Mouse (Mus musculus) embryonic facial prominence, embryonic 10.5 days (tissue): ENCODE data around the gene Lcorl. TPM values are rescaled to one million over a fixed set of nuclear protein-coding genes. Genes with fewer than 3 reads are reported as not detected.

ENCODE experiments used
- DNase-seq: peaks from one replicate; pipeline ENCODE4 v3.0.0-alpha.2; 2017; ENCODE audit warnings: low spot score
- H3K27ac ChIP-seq: fragments of 300-500 bp; sonication (generic); replicated peaks from 2 replicates; pipeline ENCODE4 v1.5.1; 2016; ENCODE audit warnings: mild to moderate bottlenecking
- H3K27me3 ChIP-seq: fragments of 300-500 bp; sonication (generic); replicated peaks from 2 replicates; pipeline ENCODE4 v1.6.1; 2016; ENCODE audit warnings: low read depth, mild to moderate bottlenecking; ENCODE audit not compliant: poor library complexity, severe bottlenecking
- H3K36me3 ChIP-seq: fragments of 300-500 bp; sonication (generic); replicated peaks from 2 replicates; pipeline ENCODE4 v1.6.1; 2016; ENCODE audit warnings: mild to moderate bottlenecking, moderate library complexity
- H3K4me1 ChIP-seq: fragments of 300-500 bp; sonication (generic); 2 replicates; pipeline ENCODE4 v1.6.1; 2016
- H3K4me3 ChIP-seq: fragments of 300-500 bp; sonication (generic); 2 replicates; pipeline ENCODE4 v1.5.1; 2016; ENCODE audit warnings: mild to moderate bottlenecking, moderate library complexity
- H3K9me3 ChIP-seq: fragments of 300-500 bp; sonication (generic); 2 replicates; pipeline ENCODE4 v1.6.1; 2016; ENCODE audit warnings: mild to moderate bottlenecking
- WGBS: fragments of 180-500 bp; shearing (Covaris S2); methylation state at CpG from one replicate; pipeline ENCODE4 v1.1.7; 2016; 5-methylcytosine and 5-hydroxymethylcytosine counted together
- polyA plus RNA-seq: library from polyadenylated mRNA; unstranded; fragments of >200 nt; fragmentation: Nextera tagmentation; extraction: Ambion mirVana; gene quantifications from 2 replicates; pipeline ENCODE4 v1.2.1, GENCODE M21; 2016

Gene Lcorl
- polyA plus RNA-seq, 1 experiment from 2014 or later = 29.2 TPM

DNA sequence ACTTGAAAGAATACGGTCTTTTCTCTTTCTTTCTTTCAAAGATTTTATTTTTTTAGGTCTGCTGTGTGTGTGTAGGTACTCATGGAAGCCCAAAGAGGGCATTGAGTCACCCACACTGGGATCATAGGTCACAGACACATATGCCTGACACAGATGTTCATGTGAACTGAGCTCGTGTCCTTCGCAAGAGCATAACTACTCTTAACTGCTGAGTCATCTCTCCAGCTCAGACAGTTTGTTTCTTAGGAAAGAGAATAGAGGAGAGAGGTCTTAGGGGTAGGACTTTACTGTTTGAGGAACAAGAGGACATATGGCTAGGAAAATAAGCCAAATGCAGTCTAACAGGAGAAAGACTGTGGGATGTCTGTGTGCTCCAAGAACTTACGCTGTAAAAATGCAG, 168.3 kb downstream of the Lcorl start:
- Histone ChIP-seq H3K27me3 (no peaks in the 10 kb centered on the region), H3K9me3 (no peaks in the 10 kb centered on the region), H3K4me1 (no peaks in the 10 kb centered on the region), H3K36me3 (peaks cover 70% of the 10 kb centered on the region), H3K27ac (no peak overlapping the region), H3K4me3 (no peak overlapping the region)
- no peak for DNase-seq
- 85% methylated on average over 4 of the region's 4 CpGs for WGBS

DNA sequence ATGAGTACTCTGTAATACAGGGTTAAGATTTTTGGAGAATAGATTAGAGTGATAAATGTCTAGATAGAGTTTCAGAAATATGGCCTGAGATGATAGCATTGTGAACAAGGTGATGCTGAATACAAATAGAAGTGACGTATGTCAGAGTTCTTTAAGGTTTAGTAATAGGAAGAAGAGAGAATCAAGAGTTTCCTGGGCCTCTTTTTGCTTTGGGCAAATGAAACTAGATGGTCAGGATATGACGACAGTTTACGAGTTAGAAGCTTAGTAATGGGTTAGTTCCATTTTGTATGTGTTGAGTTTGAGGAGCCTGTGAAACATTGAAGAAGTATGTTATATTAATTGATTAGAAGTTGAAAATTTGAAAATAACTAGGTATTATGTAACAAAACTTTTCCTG, 171.2 kb downstream of the Lcorl start:
- 95% methylated on average over 3 of the region's 3 CpGs for WGBS
- H3K27ac ChIP-seq = no peak overlapping the region
- no peaks in the 10 kb centered on the region for H3K9me3 ChIP-seq
- no peaks in the 10 kb centered on the region for H3K27me3 ChIP-seq
- DNase-seq = no peak
- peaks cover 80% of the 10 kb centered on the region for H3K36me3 ChIP-seq
- H3K4me1 ChIP-seq = no peaks in the 10 kb centered on the region
- H3K4me3 ChIP-seq = no peak overlapping the region

GRCm38 (mm10) chr5:45685243-45685642, 172.2 kb downstream of the Lcorl start:
- no peak overlapping the region for H3K27ac ChIP-seq
- DNase-seq = no peak
- 92% methylated on average over 2 of the region's 2 CpGs for WGBS
- no peaks in the 10 kb centered on the region for H3K4me1 ChIP-seq
- peaks cover 84% of the 10 kb centered on the region for H3K36me3 ChIP-seq
- H3K9me3 ChIP-seq = no peaks in the 10 kb centered on the region
- no peak overlapping the region for H3K4me3 ChIP-seq
- H3K27me3 ChIP-seq = no peaks in the 10 kb centered on the region

DNA sequence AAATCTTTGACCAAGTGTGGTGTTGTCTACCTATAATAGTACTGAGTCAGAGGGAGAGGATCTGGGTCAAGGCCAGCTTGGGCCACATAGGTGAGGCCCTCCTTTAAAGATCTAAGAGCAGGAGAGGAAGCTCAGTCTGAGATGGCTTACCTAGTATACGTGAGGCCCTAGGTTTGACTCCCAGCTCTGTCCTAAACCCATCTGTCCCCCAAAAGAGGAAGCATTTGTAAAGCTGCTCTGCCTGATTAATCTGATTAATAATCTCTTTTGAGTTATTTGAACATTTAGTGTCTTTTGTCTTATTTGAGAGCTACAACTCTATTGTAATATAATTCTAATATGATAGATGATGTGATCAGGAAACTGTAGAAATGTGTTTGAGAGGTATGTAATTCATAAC, 174.0 kb downstream of the Lcorl start:
- Histone ChIP-seq H3K27me3 (no peaks in the 10 kb centered on the region), H3K36me3 (peaks cover 87% of the 10 kb centered on the region), H3K27ac (no peak overlapping the region), H3K4me3 (no peak overlapping the region), H3K9me3 (no peaks in the 10 kb centered on the region), H3K4me1 (no peaks in the 10 kb centered on the region)
- WGBS = 89% methylated on average over 1 of the region's 1 CpGs
- no peak for DNase-seq

DNA sequence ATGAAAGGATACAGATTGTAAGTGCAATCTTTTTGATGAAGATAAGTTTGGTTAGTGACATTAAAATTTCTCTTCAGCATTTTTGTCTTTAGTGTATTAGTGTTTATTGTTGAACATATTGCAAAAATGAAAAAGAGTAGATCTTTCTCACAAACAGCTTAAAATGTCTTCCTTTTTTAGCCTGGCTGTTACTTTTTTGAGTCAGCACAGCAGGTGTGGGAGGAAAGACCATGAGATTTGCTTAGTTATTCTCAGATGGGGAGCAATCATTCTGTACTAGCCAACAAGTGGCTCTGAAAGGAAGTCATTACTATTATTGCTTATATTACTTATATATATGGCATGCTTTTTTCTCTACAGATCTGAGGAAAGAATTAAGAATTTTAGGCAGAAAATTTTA, 177.5 kb downstream of the Lcorl start:
- no peak for DNase-seq
- H3K4me1 ChIP-seq = no peaks in the 10 kb centered on the region
- H3K27ac ChIP-seq = no peak overlapping the region
- H3K36me3 ChIP-seq = peaks cover 94% of the 10 kb centered on the region
- no peak overlapping the region for H3K4me3 ChIP-seq
- H3K9me3 ChIP-seq = no peaks in the 10 kb centered on the region
- no peaks in the 10 kb centered on the region for H3K27me3 ChIP-seq

GRCm38 (mm10) chr5:45677639-45678038, 179.8 kb downstream of the Lcorl start:
- H3K27ac ChIP-seq = no peak overlapping the region
- H3K4me1 ChIP-seq = no peaks in the 10 kb centered on the region
- 87% methylated on average over 4 of the region's 4 CpGs for WGBS
- H3K9me3 ChIP-seq = no peaks in the 10 kb centered on the region
- no peak for DNase-seq
- no peak overlapping the region for H3K4me3 ChIP-seq
- H3K27me3 ChIP-seq = no peaks in the 10 kb centered on the region
- H3K36me3 ChIP-seq = peaks cover 84% of the 10 kb centered on the region

DNA sequence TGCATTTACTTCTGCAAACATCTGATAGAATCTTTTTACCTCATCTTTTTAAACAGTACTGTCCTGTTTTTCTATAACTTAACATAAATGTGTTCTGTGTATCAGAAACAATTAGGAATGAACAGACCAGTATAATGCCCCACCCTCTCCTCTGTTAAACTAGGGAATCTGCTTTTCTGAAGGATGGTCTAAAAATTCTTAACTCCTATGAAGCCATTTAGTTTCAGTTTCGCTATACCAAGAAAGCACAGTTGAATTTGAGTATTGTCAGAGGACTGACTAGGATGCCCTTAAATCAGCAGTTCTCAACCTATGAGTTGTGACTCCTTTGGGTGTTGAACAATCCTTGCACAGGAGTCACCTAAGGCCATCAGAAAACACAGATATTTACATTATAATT, 182.4 kb downstream of the Lcorl start:
- no peak overlapping the region for H3K27ac ChIP-seq
- no peaks in the 10 kb centered on the region for H3K27me3 ChIP-seq
- no peak for DNase-seq
- peaks cover 9% of the 10 kb centered on the region for H3K4me1 ChIP-seq
- H3K4me3 ChIP-seq = no peak overlapping the region
- H3K9me3 ChIP-seq = no peaks in the 10 kb centered on the region
- WGBS = 91% methylated on average over 1 of the region's 1 CpGs
- H3K36me3 ChIP-seq = peaks cover 67% of the 10 kb centered on the region

DNA sequence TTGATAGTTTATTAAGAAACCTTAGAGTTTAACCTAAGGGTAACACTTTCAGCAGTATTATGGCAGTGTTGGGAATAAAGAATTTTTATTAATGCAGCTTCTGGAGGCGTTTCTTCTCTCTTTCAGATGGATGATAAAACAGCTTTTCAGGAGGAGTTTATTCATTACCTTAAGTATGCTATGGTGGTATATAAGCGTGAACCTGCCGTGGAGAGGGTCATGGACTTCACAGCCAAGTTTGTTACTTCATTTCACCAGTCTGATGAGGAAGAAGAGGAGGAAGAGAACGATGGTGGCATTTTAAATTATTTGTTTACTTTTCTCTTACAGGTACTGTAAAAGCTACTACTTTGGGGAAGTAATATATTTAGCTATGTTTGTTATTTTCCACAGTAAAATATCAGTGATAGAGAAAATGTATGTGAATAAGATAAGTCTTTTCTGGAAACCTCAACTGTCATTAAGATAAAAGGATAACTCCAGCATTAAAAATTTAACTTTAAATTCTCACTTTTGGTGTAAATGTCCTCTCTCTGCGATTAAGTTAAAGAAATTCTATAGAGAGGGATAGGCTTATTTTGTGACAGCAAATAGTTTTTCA, 186.4 kb downstream of the Lcorl start:
- no peak for DNase-seq
- Histone ChIP-seq H3K36me3 (peaks cover 31% of the 10 kb centered on the region), H3K4me3 (peak overlapping the region; percentile 88), H3K4me1 (peaks cover 15% of the 10 kb centered on the region), H3K9me3 (no peaks in the 10 kb centered on the region), H3K27me3 (no peaks in the 10 kb centered on the region), H3K27ac (peak overlapping the region; percentile 96; the same call in 1 of the 2 replicates)
- 64% methylated on average over 5 of the region's 5 CpGs for WGBS

DNA sequence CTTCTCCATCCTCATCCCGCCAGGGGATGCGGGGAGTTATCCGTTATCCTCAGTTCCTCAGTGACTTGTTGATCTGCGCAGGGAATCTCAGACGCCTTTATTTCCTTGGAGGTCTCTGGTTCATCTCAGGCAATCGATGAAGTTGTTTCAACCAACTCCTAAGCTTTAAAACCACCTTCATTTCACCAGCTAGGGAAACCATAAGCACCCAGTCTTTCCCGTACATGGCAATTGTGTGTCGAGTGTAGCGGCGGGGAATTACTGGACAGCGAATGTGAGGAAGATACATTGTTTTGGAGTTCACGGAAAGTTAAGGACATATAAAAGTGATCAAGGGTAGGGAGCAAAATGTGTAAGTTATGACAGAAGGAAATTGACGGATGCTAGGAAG, 187.1 kb downstream of the Lcorl start:
- Histone ChIP-seq H3K27me3 (no peaks in the 10 kb centered on the region), H3K27ac (peak overlapping the region; percentile 96), H3K4me1 (peaks cover 15% of the 10 kb centered on the region), H3K36me3 (peaks cover 24% of the 10 kb centered on the region), H3K4me3 (peak overlapping the region; percentile 88), H3K9me3 (no peaks in the 10 kb centered on the region)
- under 1% methylated on average over 13 of the region's 13 CpGs for WGBS
- no peak for DNase-seq

DNA sequence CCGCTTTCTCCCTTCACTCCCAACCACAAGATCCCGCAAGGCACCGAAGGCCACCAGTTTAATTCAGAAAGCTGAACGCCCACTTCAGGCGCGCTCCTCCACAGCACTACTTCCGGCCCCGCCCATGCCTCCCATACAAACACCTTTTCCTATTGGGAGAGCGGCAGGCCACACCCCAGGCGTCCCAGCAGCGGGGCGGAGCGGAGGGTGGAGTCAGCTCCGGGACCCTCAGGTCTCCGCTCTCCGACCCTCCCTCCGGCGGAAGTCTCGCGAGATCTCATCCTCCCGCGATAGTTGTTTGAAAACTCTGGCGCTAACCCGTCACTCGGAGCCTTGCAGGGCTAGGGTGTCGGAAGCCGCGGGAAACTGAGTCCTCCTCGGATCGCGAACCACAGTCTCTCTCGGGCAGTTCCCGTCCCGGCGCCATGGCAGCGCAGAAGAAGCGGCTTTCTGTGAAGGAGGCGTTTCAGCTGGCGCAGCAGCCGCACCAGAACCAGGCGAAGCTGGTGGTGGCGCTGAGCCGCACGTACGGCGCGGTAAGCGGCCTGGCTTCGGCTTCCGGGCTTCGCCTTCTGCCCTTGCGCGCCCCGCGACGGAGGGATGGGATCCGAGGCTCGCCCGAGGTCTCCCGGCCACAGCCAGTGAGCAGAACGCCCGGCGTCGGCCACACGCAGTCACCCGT, 187.7 kb downstream of the Lcorl start, which contains the start of gene Ncapg:
Gene Ncapg (plus strand): TSS at position 322 of the 682 bp plus-strand sequence.
- peak within 1 kb of the TSS; percentile 88 for H3K4me3 ChIP-seq
- H3K9me3 ChIP-seq = no peaks in the 10 kb centered on the region
- DNase-seq = peak; percentile 100
- H3K4me1 ChIP-seq = peaks cover 15% of the 10 kb centered on the region
- peaks cover 18% of the 10 kb centered on the region for H3K36me3 ChIP-seq
- WGBS = under 1% methylated on average over 66 of the region's 66 CpGs
- H3K27me3 ChIP-seq = no peaks in the 10 kb centered on the region
- peak within 1 kb of the TSS; percentile 96 for H3K27ac ChIP-seq

DNA sequence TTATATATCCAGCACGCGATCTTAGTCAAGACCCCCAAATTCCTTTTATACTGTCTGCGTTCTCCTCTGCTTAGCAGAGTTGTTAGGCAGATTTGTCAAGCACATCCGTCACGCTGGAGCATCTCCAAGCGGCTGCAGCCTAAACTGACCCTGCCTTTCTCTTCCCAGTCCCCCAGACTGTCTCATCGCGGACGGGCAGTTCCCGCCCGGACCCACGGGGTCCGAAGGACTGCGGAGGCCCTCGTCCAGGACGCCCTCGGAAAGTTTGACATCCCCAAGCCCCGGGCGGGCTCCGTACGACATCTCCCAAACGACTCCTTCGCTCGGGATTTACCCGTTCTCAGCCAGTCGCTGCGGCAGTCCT, 188.2 kb downstream of the Lcorl start:
- WGBS = under 1% methylated on average over 27 of the region's 27 CpGs
- Histone ChIP-seq H3K36me3 (peaks cover 15% of the 10 kb centered on the region), H3K4me1 (peaks cover 15% of the 10 kb centered on the region)

GRCm38 (mm10) chr5:45668831-45669230, 188.6 kb downstream of the Lcorl start:
- peak overlapping the region; percentile 88 for H3K4me3 ChIP-seq
- peaks cover 15% of the 10 kb centered on the region for H3K36me3 ChIP-seq
- DNase-seq = no peak
- no peaks in the 10 kb centered on the region for H3K27me3 ChIP-seq
- peak overlapping the region; percentile 96 for H3K27ac ChIP-seq
- WGBS = under 1% methylated on average over 3 of the region's 3 CpGs
- H3K9me3 ChIP-seq = no peaks in the 10 kb centered on the region
- H3K4me1 ChIP-seq = peaks cover 15% of the 10 kb centered on the region

More for the DNA sequence above, 188.2 kb downstream of the Lcorl start:
- DNase-seq = no peak
- H3K27ac ChIP-seq = peak overlapping the region; percentile 96
- no peaks in the 10 kb centered on the region for H3K27me3 ChIP-seq
- H3K9me3 ChIP-seq = no peaks in the 10 kb centered on the region
- H3K4me3 ChIP-seq = peak overlapping the region; percentile 88

GRCm38 (mm10) chr5:45668324-45668723, 189.1 kb downstream of the Lcorl start:
- DNase-seq = no peak
- Histone ChIP-seq H3K9me3 (no peaks in the 10 kb centered on the region), H3K27ac (no peak overlapping the region), H3K4me3 (peak overlapping the region; percentile 88), H3K4me1 (peaks cover 15% of the 10 kb centered on the region), H3K36me3 (peaks cover 15% of the 10 kb centered on the region), H3K27me3 (no peaks in the 10 kb centered on the region)
- WGBS = 48% methylated on average over 3 of the region's 3 CpGs
